Mouse (Mus musculus) bone marrow macrophage, adult 2 months (primary cell): Measurements from ENCODE around the gene Ninj1. TPM values are rescaled to one million over a fixed set of nuclear protein-coding genes. Genes with fewer than 3 reads are reported as not detected.
A peak's percentile ranks its signal among the peaks of the same experiment; 100 is the strongest.

Experiments used
- H3K27ac ChIP-seq: 2 replicates; pipeline ENCODE4 v1.5.1; 2012; ENCODE audit warnings: low read depth, low read length; ENCODE audit not compliant: insufficient read depth
- H3K4me1 ChIP-seq: 2 replicates; pipeline ENCODE4 v1.6.1; 2012; ENCODE audit warnings: low read length; ENCODE audit not compliant: control insufficient read depth, insufficient read depth
- H3K4me3 ChIP-seq: 2 replicates; pipeline ENCODE4 v1.5.1; 2012; ENCODE audit warnings: mild to moderate bottlenecking, low read length, moderate library complexity; ENCODE audit not compliant: insufficient read depth
- CTCF ChIP-seq: IDR thresholded peaks from 2 replicates; pipeline ENCODE4 v1.5.1; 2012; ENCODE audit warnings: low read depth, mild to moderate bottlenecking, low read length, moderate library complexity
- POLR2A ChIP-seq: IDR thresholded peaks from 2 replicates; pipeline ENCODE4 v1.6.1; 2012; ENCODE audit warnings: mild to moderate bottlenecking, low read depth, low read length, borderline replicate concordance
- polyA plus RNA-seq: library from polyadenylated mRNA; stranded (reverse); fragments of >200 nt; gene quantifications from 2 replicates; pipeline ENCODE4 v1.2.4, GENCODE M21; 2012; ENCODE audit not compliant: missing spikeins, insufficient read depth, insufficient read length

Ninj1 gene
- 497 and 521 TPM in 2 replicates for polyA plus RNA-seq

- Histone ChIP-seq H3K4me3 (peak within 1 kb of the TSS; percentile 67), H3K27ac (peak within 1 kb of the TSS; percentile 90), H3K4me1 (peaks cover 59% of the 10 kb centered on the region)
- peak; percentile 87; the same call in 1 of the 2 replicates for TF ChIP-seq POLR2A
- no peak for TF ChIP-seq CTCF
Observed at GRCm38 (mm10) chr13:49187288-49188218, at the start of gene Ninj1. TSS of gene Ninj1 (plus strand) at chr13:49187485.

GRCm38 (mm10) chr13:49140567-49140966, 46.7 kb upstream of the Ninj1 start:
- Histone ChIP-seq H3K4me3 (no peak overlapping the region), H3K4me1 (no peaks in the 10 kb centered on the region), H3K27ac (no peak overlapping the region)
- TF ChIP-seq POLR2A (no peak), CTCF (no peak)

GRCm38 (mm10) chr13:49142396-49142795, 44.9 kb upstream of the Ninj1 start:
- H3K4me1 ChIP-seq: no peaks in the 10 kb centered on the region
- no peak overlapping the region for H3K4me3 ChIP-seq
- no peak overlapping the region for H3K27ac ChIP-seq
- TF ChIP-seq POLR2A: no peak
- TF ChIP-seq CTCF: no peak

- Histone ChIP-seq H3K4me3 (no peak overlapping the region), H3K4me1 (no peaks in the 10 kb centered on the region), H3K27ac (no peak overlapping the region)
- no peak for TF ChIP-seq CTCF
- no peak for TF ChIP-seq POLR2A
Observed at GRCm38 (mm10) chr13:49143323-49143722, 44.0 kb upstream of the Ninj1 start.

GRCm38 (mm10) chr13:49144451-49144850, 42.8 kb upstream of the Ninj1 start:
- Histone ChIP-seq H3K4me1 (no peaks in the 10 kb centered on the region), H3K27ac (no peak overlapping the region), H3K4me3 (no peak overlapping the region)
- TF ChIP-seq POLR2A (no peak), CTCF (no peak)

GRCm38 (mm10) chr13:49145396-49145795, 41.9 kb upstream of the Ninj1 start:
- no peaks in the 10 kb centered on the region for H3K4me1 ChIP-seq
- no peak overlapping the region for H3K4me3 ChIP-seq
- TF ChIP-seq CTCF: no peak
- TF ChIP-seq POLR2A: no peak
- no peak overlapping the region for H3K27ac ChIP-seq

GRCm38 (mm10) chr13:49146040-49146697, 41.1 kb upstream of the Ninj1 start:
- TF ChIP-seq POLR2A (no peak), CTCF (no peak)
- Histone ChIP-seq H3K4me1 (no peaks in the 10 kb centered on the region), H3K4me3 (no peak overlapping the region), H3K27ac (no peak overlapping the region)

- H3K4me1 ChIP-seq: no peaks in the 10 kb centered on the region
- TF ChIP-seq CTCF (no peak), POLR2A (no peak)
- H3K27ac ChIP-seq: no peak overlapping the region
- no peak overlapping the region for H3K4me3 ChIP-seq
Observed at GRCm38 (mm10) chr13:49146698-49147006, 40.6 kb upstream of the Ninj1 start.

GRCm38 (mm10) chr13:49147007-49147857, 40.1 kb upstream of the Ninj1 start:
- TF ChIP-seq CTCF: no peak
- no peak for TF ChIP-seq POLR2A
- H3K27ac ChIP-seq: no peak overlapping the region
- H3K4me1 ChIP-seq: no peaks in the 10 kb centered on the region
- H3K4me3 ChIP-seq: peak overlapping the region; percentile 31

- Histone ChIP-seq H3K4me1 (no peaks in the 10 kb centered on the region), H3K4me3 (peak within 1 kb of the TSS; percentile 31), H3K27ac (no peak within 1 kb of the TSS)
- TF ChIP-seq CTCF (no peak), POLR2A (no peak)
Observed at GRCm38 (mm10) chr13:49147858-49148226, 39.4 kb upstream of the Ninj1 start, which contains the start of gene Wnk2. TSS of gene Wnk2 (minus strand) at chr13:49148014.
